Mouse (Mus musculus) layer of hippocampus, adult 2 months (tissue): ENCODE results near the gene Zswim1. TPM values are rescaled to one million over a fixed set of nuclear protein-coding genes. Genes with fewer than 3 reads are reported as not detected.
"Not testable (repeated sequence)": the region's sequence is repeated elsewhere in the genome, so short reads cannot be mapped to it uniquely, and the experiment has no call there.

Experiments
- DNase-seq, 2 experiments: peaks; one replicate each; pipeline ENCODE4 v3.0.0; 2022; ENCODE audit warnings: low spot score in 2 of 2
- H3K27ac ChIP-seq: fragments of 200-600 bp; 2 replicates; pipeline ENCODE4 v1.8.1; 2022
- H3K4me3 ChIP-seq: fragments of 200-600 bp; 2 replicates; pipeline ENCODE4 v1.8.1; 2022; ENCODE audit warnings: mild to moderate bottlenecking
- CTCF ChIP-seq: fragments of 200-600 bp; conservative IDR thresholded peaks from 2 replicates; pipeline ENCODE4 v1.8.1; 2022; ENCODE audit warnings: antibody characterized with exemption, mild to moderate bottlenecking, moderate library complexity
- total RNA-seq, 2 experiments: library from RNA; stranded (reverse); gene quantifications; 2 replicates each; pipeline ENCODE4 v1.2.3; 2021

Zswim1 gene
- total RNA-seq, 2 experiments from 2014 or later: 23.6 to 25.2 TPM

DNA sequence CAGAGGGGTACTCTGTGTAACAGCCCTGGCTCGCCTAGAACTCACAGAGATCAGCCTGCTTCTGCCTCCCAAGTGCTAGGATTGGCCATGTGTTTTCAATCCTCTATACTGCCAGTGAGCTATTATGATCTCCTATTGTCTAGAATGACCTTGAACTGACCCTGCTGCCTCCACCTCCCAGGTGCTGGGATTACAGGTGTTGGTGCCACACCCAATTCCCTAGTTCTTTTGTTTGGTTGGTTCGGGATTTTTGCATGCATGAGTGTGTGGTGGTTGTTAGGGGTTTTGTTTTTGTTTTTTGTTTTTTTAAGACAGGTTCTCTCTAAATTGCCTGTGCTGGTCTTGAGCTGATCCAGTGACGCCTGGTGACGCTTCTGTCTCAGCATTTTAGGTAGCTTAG is 1.5 kb downstream of the Zswim1 start:
- no peak overlapping the region for H3K27ac ChIP-seq
- no peak for TF ChIP-seq CTCF
- no peak for DNase-seq
- peak overlapping the region; percentile 63 for H3K4me3 ChIP-seq

DNA sequence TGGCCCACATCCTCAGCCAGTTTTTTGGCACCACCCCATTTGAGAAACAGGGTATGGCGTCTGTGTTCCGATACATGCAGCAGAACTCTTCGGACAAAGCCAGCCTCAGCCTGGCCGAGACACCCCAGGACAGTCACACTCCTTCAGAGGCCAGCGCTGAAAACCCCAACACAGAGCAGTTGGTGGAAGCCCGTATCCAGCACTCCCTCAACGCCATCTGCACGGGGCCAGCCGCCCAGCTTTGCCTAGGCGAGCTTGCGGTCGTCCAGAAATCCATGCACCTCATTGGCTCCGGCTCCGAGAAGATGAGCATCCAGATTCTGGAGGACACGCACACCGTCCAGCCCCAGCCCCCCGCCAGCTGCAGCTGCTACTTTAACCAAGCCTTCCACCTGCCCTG is 3.0 kb downstream of the Zswim1 start:
- no peak for TF ChIP-seq CTCF
- no peak overlapping the region for H3K27ac ChIP-seq
- H3K4me3 ChIP-seq: no peak overlapping the region; the same call in 1 of the 2 replicates
- DNase-seq: no peak

DNA sequence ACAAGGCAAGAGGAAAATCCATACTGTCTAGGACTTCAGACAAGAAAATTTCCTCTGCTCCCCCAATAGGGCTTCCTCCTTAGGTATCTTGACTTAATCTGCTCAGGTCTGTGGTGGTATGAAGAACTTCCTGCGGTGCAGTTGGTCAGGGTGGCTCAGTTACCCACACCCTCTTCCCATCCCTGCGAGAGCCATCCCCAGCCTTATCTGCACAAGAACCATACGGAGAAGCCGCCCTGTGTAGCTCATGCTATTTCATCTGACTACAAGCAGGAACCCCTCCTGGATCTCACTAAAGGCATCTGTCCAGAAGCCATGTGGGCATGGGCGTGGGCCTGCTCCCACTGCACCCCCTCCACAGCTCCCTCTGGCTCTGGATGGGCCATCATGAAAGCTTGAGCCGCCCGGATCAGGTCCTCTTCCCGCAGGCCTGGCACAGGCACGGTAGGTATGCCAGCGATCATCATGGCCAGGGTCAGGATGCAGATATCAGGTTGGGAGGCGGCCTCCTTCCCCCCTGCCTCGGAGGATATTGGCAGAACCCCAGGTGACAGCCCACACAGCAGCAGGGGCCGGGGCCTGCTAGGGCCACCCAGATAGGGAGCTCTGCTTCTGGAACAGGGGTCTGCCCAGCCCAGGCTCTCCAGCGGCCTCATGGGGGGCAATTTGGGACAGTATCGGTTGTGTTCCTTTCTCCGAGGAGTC is 4.8 kb downstream of the Zswim1 start:
- Histone ChIP-seq H3K4me3 (no peak overlapping the region), H3K27ac (no peak overlapping the region)
- no peak for DNase-seq
- no peak for TF ChIP-seq CTCF

DNA sequence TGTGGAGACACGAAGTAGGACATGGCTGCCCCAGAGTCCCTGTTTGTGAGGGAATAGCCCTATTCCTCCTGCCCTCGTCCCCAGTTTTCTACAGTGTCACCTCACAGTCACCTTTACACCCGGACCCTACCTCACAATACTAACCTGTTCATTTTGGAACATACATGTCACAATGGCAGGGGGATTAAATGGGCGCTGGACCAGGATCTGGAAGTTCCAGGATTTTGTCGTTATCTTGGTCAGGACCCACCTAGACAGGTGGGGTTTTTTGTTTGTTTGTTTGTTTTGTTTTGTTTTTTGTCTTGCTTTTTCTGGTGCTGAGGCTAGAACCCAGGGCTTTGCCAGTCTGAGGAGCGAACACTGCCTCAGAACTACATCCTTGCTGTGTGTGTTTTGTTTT is 6.0 kb downstream of the Zswim1 start, which contains the start of gene Spata25:
TSS of gene Spata25 (minus strand) at position 101 of the 400 bp plus-strand sequence.
- H3K27ac ChIP-seq: no peak within 1 kb of the TSS
- no peak within 1 kb of the TSS for H3K4me3 ChIP-seq
- DNase-seq: no peak
- no peak for TF ChIP-seq CTCF

DNA sequence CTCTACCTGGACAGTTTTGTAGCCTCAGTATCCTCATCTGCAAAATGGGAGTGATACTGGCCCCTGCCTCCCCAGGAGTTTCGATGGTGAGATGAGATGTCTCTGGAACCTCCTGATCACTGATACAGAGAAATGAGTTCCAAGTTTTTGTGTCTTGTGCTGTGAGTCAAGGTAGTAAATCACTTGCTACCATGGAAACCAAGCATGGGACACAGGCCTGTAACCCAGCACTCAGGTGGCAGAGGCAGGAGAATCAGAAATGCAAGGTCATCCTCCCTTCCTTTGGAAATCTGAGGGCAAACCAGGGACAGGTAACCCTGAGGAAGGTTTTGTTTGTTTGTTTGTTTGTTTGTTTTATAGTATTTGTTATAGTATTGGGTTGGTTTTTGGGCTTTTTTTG is 6.6 kb downstream of the Zswim1 start:
- no peak overlapping the region for H3K4me3 ChIP-seq
- H3K27ac ChIP-seq: no peak overlapping the region
- TF ChIP-seq CTCF: no peak
- DNase-seq: no peak

DNA sequence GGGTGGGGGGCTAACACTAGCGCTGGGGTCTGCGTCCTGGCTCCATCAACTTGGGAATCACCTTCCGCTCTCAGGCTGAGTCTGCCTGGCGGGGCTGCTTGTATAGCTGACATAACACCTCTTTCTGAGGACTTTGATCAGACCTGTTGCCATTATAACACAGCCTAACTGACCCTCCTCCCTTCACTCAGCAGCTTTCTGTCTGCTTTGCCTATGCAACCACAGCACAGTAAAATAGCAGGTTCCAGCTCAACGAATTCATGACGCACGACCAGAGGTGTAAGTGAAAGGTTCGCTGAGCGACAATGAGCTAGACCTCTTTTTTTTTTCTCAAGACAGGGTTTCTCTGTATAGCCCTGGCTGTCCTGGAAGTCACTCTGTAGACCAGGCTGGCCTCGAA is 8.5 kb downstream of the Zswim1 start:
- no peak for DNase-seq
- no peak for TF ChIP-seq CTCF
- H3K27ac ChIP-seq: no peak overlapping the region
- H3K4me3 ChIP-seq: no peak overlapping the region

DNA sequence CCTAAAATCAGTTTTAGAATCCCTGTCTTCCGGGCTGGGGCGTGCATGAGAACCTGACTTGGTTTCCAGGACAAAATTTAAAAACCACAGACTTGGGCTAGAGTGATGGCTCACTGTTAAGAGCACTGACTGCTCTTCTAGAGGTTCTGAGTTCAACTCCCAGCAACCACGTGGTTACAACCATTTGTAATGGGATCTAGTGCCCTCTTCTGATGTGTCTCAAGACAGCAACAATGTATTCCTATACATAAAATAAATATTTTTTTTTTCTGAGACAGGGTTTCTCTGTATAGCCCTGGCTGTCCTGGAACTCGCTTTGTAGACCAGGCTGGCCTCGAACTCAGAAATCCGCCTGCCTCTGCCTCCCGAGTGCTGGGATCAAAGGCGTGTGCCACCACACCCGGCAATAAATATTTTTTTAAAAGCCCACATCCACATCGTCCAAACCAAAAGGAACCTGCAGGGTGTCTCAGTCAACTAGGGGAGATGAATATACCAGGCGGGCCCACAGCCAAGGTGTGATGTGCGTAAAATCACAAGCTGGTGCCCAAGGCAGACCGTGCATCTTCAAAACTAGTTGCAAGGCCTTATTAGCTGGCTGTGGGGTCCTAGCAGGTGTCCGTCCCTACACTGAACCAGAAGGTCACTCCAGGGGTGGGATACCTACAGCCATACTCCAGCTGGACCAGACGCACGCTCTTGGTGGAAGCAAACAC is 9.7 kb downstream of the Zswim1 start:
- H3K27ac ChIP-seq: peak overlapping the region; percentile 93
- no peak for TF ChIP-seq CTCF
- no peak for DNase-seq
- peak overlapping the region; percentile 85 for H3K4me3 ChIP-seq

DNA sequence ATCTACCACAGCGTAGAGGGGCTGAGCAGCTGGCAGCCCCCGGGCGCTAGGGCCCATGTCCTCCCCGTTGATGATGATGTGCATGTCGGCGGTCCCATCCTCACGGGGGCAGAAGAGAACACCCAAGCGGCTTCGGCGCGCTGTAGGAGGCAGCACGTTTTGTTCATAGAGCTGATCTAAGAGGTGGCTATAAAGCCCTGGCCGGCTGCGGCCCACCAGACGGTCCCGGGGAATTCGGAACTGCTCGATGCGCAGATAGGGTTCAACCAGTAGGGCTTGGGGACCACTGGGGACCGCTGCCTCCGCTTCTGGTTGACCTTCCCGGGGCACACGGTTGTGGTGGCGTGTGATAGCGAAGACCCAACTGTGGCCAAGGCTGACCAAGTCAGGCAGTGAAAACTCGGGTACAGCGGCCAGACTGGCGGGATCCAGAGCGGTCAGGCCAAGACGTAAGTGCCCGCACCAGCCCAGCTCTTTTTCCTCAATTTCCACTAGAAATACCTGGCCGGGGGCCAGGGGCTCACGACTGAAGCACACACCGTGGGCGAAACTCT is 10.3 kb downstream of the Zswim1 start, which contains the start of gene Ctsa:
TSS of gene Ctsa (plus strand) at position 126 of the 554 bp plus-strand sequence.
- peak; percentile 81 for TF ChIP-seq CTCF
- Histone ChIP-seq H3K4me3 (peak within 1 kb of the TSS; percentile 85), H3K27ac (peak within 1 kb of the TSS; percentile 93)
- peak; percentile 77 to 80 for DNase-seq

DNA sequence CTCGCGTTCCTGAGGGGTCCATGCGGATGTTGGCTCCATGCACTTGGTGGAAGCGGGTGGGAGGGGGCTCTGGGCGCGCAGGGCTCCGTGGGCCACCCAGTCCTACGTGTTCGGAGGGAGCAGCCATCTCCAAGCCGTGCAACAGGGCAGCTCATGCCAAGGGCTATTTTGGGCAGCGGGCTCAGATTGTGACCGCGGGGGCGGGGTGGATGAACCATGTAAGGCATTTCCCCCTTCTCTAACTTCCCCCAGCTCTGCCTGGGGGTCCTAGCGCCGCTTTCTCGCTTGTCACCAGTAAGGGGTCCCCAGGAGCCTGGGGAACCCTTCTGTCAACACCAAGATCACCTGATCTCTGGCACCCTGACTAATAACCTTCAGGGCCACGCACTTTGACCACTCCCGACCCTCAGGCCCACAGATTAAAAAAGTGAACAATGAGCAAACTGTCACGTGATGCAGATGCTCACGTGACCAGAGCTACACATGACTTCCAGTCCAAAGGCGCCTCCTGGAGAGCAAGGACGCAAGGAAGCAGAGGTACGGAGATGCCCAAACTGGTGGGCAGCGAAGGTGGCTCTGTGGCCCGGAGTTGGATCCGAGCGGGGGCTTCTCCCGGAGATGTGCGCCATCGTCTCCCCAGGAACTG is 11.0 kb downstream of the Zswim1 start, which contains the start of gene Neurl2:
TSS of gene Neurl2 (minus strand) at position 143 of the 646 bp plus-strand sequence.
- TF ChIP-seq CTCF: peak; percentile 31
- peak within 1 kb of the TSS; percentile 85 for H3K4me3 ChIP-seq
- peak; percentile 83 to 84 for DNase-seq
- peak within 1 kb of the TSS; percentile 93 for H3K27ac ChIP-seq

DNA sequence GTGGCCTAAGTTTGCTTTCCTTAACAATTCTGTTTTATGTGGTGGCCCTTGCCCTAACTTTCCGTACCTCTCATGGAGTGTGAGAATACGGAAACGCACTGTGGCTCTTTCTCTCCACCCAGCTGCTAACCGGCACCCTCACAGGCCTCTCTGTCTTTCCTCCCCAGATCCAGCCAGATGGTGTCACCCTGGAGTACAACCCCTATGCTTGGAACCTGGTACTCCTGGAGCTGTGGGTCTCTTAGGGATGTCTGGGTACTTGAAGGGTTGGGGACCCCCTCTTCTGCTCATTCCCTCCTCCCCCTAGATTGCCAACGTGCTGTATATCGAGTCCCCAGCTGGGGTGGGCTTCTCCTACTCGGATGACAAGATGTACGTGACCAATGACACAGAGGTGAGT is 12.0 kb downstream of the Zswim1 start:
- DNase-seq: no peak
- H3K27ac ChIP-seq: peak overlapping the region; percentile 93

DNA sequence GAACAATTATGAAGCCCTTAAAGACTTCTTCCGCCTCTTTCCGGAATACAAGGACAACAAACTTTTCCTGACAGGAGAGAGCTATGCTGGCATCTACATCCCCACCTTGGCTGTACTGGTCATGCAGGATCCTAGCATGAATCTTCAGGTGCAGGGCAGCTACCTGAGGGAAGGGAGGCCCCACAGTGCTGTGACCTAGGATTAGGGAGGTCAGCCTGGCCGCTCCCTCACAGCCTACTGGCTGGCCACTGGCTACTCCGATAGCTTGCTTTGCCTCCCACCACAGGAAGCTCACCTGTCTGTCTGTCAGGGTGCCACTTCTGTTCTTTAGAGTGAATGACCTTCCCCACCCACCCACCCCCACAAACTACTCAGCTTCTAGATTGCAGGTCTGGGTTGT is 12.7 kb downstream of the Zswim1 start:
- Histone ChIP-seq H3K27ac (no peak overlapping the region), H3K4me3 (peak overlapping the region; percentile 85; the same call in 1 of the 2 replicates)
- no peak for DNase-seq
- no peak for TF ChIP-seq CTCF

More for the DNA sequence above, 12.0 kb downstream of the Zswim1 start:
- peak; percentile 51 for TF ChIP-seq CTCF
- H3K4me3 ChIP-seq: peak overlapping the region; percentile 85

DNA sequence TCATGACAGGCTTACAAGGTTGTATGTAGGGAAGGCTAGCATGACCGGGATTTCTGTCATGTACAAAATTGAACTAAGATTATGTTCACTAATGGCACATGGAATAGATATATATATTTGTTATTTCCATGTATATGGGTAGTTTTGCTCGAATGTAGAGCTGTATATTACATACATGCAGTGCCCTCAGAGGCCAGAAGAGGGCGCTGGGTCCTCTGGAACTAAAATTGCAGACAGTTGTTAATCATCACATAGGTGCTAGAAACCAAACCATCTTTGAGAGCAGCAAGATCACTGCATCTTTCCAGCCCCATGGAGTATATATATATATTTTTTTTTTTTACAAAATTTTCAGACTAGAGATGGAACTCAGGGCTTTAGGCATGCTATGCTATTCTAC is 23.3 kb downstream of the Zswim1 start:
- no peak overlapping the region for H3K4me3 ChIP-seq
- TF ChIP-seq CTCF: peak; percentile 72
- DNase-seq: no peak
- no peak overlapping the region for H3K27ac ChIP-seq

DNA sequence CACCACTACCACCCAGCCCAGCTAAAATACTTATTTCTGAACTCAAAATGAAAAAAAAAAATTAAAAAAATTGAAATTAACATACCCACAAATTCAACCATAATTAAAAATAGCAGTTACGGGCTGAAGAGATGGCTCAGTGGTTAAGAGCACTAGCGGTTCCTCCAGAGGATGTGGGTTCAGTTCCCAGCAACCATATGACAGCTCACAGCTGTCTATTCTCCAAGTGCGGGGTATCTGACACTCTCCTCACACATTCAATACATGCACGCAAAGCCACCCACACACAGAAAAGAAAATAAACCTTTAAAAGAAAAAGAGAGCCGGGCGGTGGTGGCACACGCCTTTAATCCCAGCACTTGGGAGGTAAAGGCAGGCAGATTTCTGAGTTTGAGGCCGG is 27.6 kb downstream of the Zswim1 start:
- no peak overlapping the region for H3K4me3 ChIP-seq
- no peak for DNase-seq
- TF ChIP-seq CTCF: no peak
- H3K27ac ChIP-seq: no peak overlapping the region

DNA sequence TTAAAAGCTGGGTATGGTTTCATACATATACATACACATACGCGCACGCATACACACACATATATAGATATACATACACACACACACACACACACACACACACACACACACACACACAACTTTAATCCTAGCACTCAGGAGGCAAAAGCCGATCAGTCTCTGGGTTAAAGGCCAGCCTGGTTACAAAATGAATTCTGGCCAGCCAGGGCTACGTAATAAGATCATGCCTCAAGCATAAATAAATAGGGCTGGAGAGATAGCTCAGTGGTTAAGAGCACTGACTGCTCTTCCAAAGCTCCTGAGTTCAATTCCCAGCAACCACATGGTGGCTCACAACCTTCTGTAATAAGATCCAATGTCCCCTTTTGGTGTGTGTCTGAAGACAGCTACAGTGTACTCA is 33.1 kb downstream of the Zswim1 start:
- H3K4me3 ChIP-seq, DNase-seq, H3K27ac ChIP-seq: not testable (repeated sequence)
